Mouse (Mus musculus) thymus, adult 2 months (tissue): ENCODE measurements around the gene Aven.

Experiments used
- CTCF ChIP-seq: fragments of 200-500 bp; IDR thresholded peaks from 2 replicates; pipeline ENCODE4 v1.5.1; 2012; ENCODE audit warnings: mild to moderate bottlenecking, control low read depth, low read length, moderate library complexity, borderline replicate concordance; ENCODE audit not compliant: control insufficient read depth, poor library complexity, insufficient read depth; ENCODE audit errors: extremely low read depth
- POLR2A ChIP-seq: fragments of 200-500 bp; IDR thresholded peaks from 2 replicates; pipeline ENCODE4 v1.6.1; 2012; ENCODE audit warnings: mild to moderate bottlenecking, low read length, control low read depth, moderate library complexity; ENCODE audit not compliant: control insufficient read depth, poor library complexity, insufficient read depth; ENCODE audit errors: extremely low read depth

- TF ChIP-seq CTCF (no peak), POLR2A (no peak)
Measured at GRCm38 (mm10) chr2:112617206-112617605, 124.4 kb downstream of the Aven start.
